10 mouse cellular contexts compared by ENCODE assay signal in the genomic region with DNA sequence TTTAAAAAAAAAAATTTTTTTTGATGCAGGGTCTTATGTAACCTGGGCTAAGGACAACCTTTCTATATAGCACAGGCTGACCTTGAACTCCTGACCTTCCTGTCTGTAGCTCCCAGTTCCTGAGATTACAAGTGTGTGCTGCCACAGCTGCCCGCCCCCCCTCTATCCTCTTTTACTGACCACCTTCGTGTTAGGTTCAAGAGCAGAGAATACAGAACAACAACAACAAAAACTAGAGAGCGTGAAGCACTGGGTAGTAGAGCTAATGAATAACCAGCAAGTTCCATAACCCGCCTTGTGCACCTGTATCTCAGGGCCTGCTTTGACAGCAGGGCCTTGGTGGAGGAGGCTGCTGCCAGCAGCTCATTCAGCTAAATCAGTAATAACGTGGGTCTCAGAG. TPM values are rescaled to one million over a fixed set of nuclear protein-coding genes. Genes with fewer than 3 reads are reported as not detected.
DNase-seq lines count a peak whose midpoint lies in the region; ATAC-seq lines count a peak whose summit lies in the region.
"Had no signal": no experiment of that assay in that cellular context is flagged by ENCODE, and none has a peak within 500 bp of the region (broad histone marks: within the 10 kb centered on the region; RNA-seq: fewer than 3 reads in every experiment).

No protein-coding gene starts in this region.

- DNase-seq in ES-CJ7 (ENCODE audit: low read depth, low spot score) = peak; percentile 34
- peak; percentile 88 for DNase-seq in kidney, adult 11 months
- DNase-seq in kidney, postnatal 25 days = peak; percentile 64 to 89
- peak; percentile 47 for DNase-seq in thymus, postnatal 0 days (ENCODE audit: low spot score)
- DNase-seq in testis, postnatal 14 days (ENCODE audit: low spot score) = no peak
- no peak for DNase-seq in spleen, adult 12 weeks (ENCODE audit: low spot score)
- DNase-seq: adrenal gland, adult 2 months had no signal

- ATAC-seq in megakaryocyte, adult 5-6 weeks (ENCODE audit: poor library complexity, severe bottlenecking) = no peak
- ATAC-seq: forebrain, embryonic 16.5 days; Patski had no signal

RNA-seq across cellular contexts. Expression of gene Ppp2r5a, which starts 43.2 kb away (rescaled TPM):
- polyA plus RNA-seq in thymus, postnatal 0 days (2015; fragmentation: Nextera tagmentation; extraction: Ambion mirVana) = 64.4 and 79.1 TPM in 2 replicates
- 333 and 372 TPM in 2 replicates for total RNA-seq in megakaryocyte, adult 5-6 weeks (2015)
- 428 and 451 TPM in 2 replicates for total RNA-seq in megakaryocyte, adult 5-6 weeks (2017)

Comparison
In these comparisons a context has a peak if more than half of its experiments do, and no peak if none do; other contexts are left out.
1. DNase-seq: peak in ES-CJ7 (single experiment), kidney, adult 11 months (single experiment), kidney, postnatal 25 days (2 of 2) and thymus, postnatal 0 days (single experiment); none in testis, postnatal 14 days (single experiment) and spleen, adult 12 weeks (single experiment).